Mouse (Mus musculus) ovary, adult 2 months (tissue): Measurements from ENCODE around the gene Ttyh2. TPM values are rescaled to one million over a fixed set of nuclear protein-coding genes. Genes with fewer than 3 reads are reported as not detected.

Source experiments
- polyA plus RNA-seq: library from polyadenylated mRNA; depleted of rRNA; stranded (reverse); fragments of >200 nt; gene quantifications from 2 replicates; pipeline ENCODE4 v1.2.3, GENCODE M21; 2012; rRNA removed

Gene Ttyh2
- 86.8 and 101 TPM in 2 replicates for polyA plus RNA-seq

GRCm38 (mm10) chr11:114675341-114675825, at the start of gene Ttyh2:
Gene Ttyh2, plus strand, starts transcription at chr11:114675431.

GRCm38 (mm10) chr11:114668301-114668710, 6.9 kb upstream of the Ttyh2 start, which contains the start of gene Rpl38:
Gene Rpl38, plus strand, starts transcription at chr11:114668524.

GRCm38 (mm10) chr11:114726965-114727825, 52.0 kb downstream of the Ttyh2 start, which contains the start of gene Dnaic2:
Gene Dnaic2, plus strand, starts transcription at chr11:114727408.

DNA sequence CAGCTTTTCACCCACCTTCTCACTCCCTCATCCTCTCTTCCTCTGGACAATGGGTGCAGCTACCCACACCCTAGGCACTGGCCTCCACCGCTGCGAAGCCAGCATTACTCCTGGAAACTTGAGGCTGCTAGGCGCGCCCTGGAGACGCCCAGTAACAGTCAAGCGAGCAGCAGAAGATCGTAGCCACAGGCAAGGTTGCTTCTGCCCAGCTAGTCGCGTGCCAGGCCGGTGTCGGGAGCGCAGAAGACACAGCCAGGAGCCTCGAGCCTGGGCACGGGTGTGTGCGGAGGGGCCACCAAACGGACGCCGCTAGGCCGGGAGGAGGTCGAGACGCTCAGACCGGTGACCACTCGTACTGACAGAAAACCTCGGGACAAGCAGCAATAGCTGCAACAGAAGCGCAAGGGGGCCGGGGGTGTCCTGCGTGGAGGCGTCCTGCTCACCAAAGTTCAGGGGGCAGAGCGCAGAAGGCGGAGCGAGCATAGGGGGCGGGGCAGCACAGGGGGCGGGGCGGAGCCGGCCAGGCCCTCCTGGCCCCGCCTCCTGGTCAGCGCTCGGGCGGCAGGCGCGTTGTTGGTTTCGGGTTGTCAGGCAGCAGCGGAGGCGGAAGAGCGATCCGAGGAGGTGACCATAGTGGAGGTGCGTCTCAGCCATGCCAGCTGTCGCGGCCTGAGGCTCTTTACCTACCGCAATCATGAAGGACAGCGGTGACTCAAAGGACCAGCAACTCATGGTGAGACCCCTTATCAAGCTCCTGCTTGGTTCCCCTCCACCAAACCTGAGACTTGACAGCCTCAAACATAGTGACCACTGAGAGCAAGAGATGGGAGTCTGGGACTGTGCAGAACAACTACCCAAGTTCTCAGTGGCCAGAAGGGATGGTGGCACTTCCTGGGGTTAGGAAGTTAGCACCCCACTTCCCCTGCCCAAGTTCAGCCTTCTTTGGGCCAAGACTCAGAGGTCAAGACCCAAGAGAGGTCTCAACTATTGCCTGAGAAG, 89.9 kb downstream of the Ttyh2 start, which contains the start of gene Kif19a:
Kif19a (plus strand) TSS at position 569 of the 999 bp plus-strand sequence.

Other genes with a start within 250 kb of the Ttyh2 start
- 206 and 277 TPM in 2 replicates for gene Rpl38, start 6.9 kb upstream of the Ttyh2 start, polyA plus RNA-seq
- 17.6 and 18.1 TPM in 2 replicates for gene Dnaic2, start 52.0 kb downstream of the Ttyh2 start, polyA plus RNA-seq
- gene Kif19a, start 90.0 kb downstream of the Ttyh2 start, polyA plus RNA-seq: 21.2 and 26.4 TPM in 2 replicates
- gene Btbd17, start 120.5 kb downstream of the Ttyh2 start, polyA plus RNA-seq: 10.0 and 13.6 TPM in 2 replicates
- 1.4 and 1.6 TPM in 2 replicates for gene Gpr142, start 123.5 kb downstream of the Ttyh2 start, polyA plus RNA-seq
- 51.7 and 58.2 TPM in 2 replicates for gene Gprc5c, start 175.7 kb downstream of the Ttyh2 start, polyA plus RNA-seq
- 1.4 and 1.5 TPM in 2 replicates for gene Cd300a, start 214.6 kb downstream of the Ttyh2 start, polyA plus RNA-seq